Mouse (Mus musculus) kidney, embryonic 14.5 days (tissue): ENCODE measurements around the gene Tecr. TPM values are rescaled to one million over a fixed set of nuclear protein-coding genes. Genes with fewer than 3 reads are reported as not detected.
"Not testable (repeated sequence)": the region's sequence is repeated elsewhere in the genome, so short reads cannot be mapped to it uniquely, and the experiment has no call there.

ENCODE experiments used
- ATAC-seq: fragments of 200-750 bp; cut with Nextera tagmentation; 2 replicates; pipeline ENCODE4 v1.8.0; 2017; ENCODE audit warnings: moderate number of reproducible peaks, mild to moderate bottlenecking, moderate TSS enrichment, moderate library complexity; ENCODE audit not compliant: low FRiP score, low TSS enrichment
- H3K27ac ChIP-seq: fragments of 300-500 bp; sonication (generic); 2 replicates; pipeline ENCODE4 v1.5.1; 2014; ENCODE audit warnings: low read depth, mild to moderate bottlenecking, low read length, moderate library complexity, mixed read lengths
- H3K27me3 ChIP-seq: fragments of 300-500 bp; sonication (generic); 2 replicates; pipeline ENCODE4 v1.6.1; 2014; ENCODE audit warnings: mild to moderate bottlenecking, low read length; ENCODE audit not compliant: control insufficient read depth, insufficient read depth
- H3K36me3 ChIP-seq: fragments of 300-500 bp; sonication (generic); 2 replicates; pipeline ENCODE4 v1.6.1; 2014; ENCODE audit warnings: low read length, mixed read lengths; ENCODE audit not compliant: control insufficient read depth, insufficient read depth
- H3K4me1 ChIP-seq: fragments of 300-500 bp; sonication (generic); 2 replicates; pipeline ENCODE4 v1.6.1; 2014; ENCODE audit warnings: low read length, mixed read lengths; ENCODE audit not compliant: control insufficient read depth, insufficient read depth
- H3K4me2 ChIP-seq: fragments of 300-500 bp; sonication (generic); replicated peaks from 2 replicates; pipeline ENCODE4 v1.6.1; 2014; ENCODE audit warnings: low read depth, mild to moderate bottlenecking, low read length
- H3K4me3 ChIP-seq: fragments of 300-500 bp; sonication (generic); 2 replicates; pipeline ENCODE4 v1.5.1; 2014; ENCODE audit warnings: mild to moderate bottlenecking, low read length
- H3K9ac ChIP-seq: fragments of 300-500 bp; sonication (generic); 2 replicates; pipeline ENCODE4 v1.6.1; 2014; ENCODE audit warnings: low read depth, mild to moderate bottlenecking, low read length, moderate library complexity
- H3K9me3 ChIP-seq: fragments of 300-500 bp; sonication (generic); 2 replicates; pipeline ENCODE4 v1.6.1; 2016; ENCODE audit warnings: low read length; ENCODE audit not compliant: control insufficient read depth
- WGBS: fragments of 180-500 bp; shearing (Covaris S2); extraction: QIAGEN DNeasy Blood & Tissue Kit; methylation state at CpG from one replicate; pipeline ENCODE4 v1.1.7; 2014; 5-methylcytosine and 5-hydroxymethylcytosine counted together
- polyA plus RNA-seq: library from polyadenylated mRNA; unstranded; fragments of >200 nt; fragmentation: Nextera tagmentation; extraction: Ambion mirVana; gene quantifications from 2 replicates; pipeline ENCODE4 v1.2.1, GENCODE M21; 2014

Gene Tecr
- polyA plus RNA-seq, 1 experiment from 2014 or later, result 682 TPM

- H3K4me2 ChIP-seq, result no peak overlapping the region
- no peak overlapping the region for H3K4me3 ChIP-seq
- H3K36me3 ChIP-seq, result peaks cover 39% of the 10 kb centered on the region
- WGBS, result 72% methylated on average over 5 of the region's 5 CpGs
- H3K9me3 ChIP-seq, result no peaks in the 10 kb centered on the region
- peaks cover 34% of the 10 kb centered on the region for H3K4me1 ChIP-seq
- no peak overlapping the region for H3K9ac ChIP-seq
- no peak for ATAC-seq
- no peak overlapping the region for H3K27ac ChIP-seq
- H3K27me3 ChIP-seq, result no peaks in the 10 kb centered on the region
Observed at GRCm38 (mm10) chr8:83572246-83572812, 35.4 kb downstream of the Tecr start.

GRCm38 (mm10) chr8:83571791-83572190 is 36.0 kb downstream of the Tecr start:
- Histone ChIP-seq H3K27ac (no peak overlapping the region), H3K4me1 (peaks cover 30% of the 10 kb centered on the region; the same call in 1 of the 2 replicates), H3K4me2 (no peak overlapping the region), H3K9me3 (no peaks in the 10 kb centered on the region), H3K9ac (no peak overlapping the region), H3K36me3 (peaks cover 39% of the 10 kb centered on the region), H3K27me3 (no peaks in the 10 kb centered on the region), H3K4me3 (no peak overlapping the region)
- no peak for ATAC-seq
- WGBS, result 92% methylated on average over 10 of the region's 10 CpGs

- WGBS, result 98% methylated on average over 5 of the region's 7 CpGs
- Histone ChIP-seq H3K36me3 (peaks cover 39% of the 10 kb centered on the region), H3K4me1 (peaks cover 22% of the 10 kb centered on the region; the same call in 1 of the 2 replicates)
- H3K4me3 ChIP-seq, H3K27ac ChIP-seq, H3K9ac ChIP-seq, H3K4me2 ChIP-seq, H3K27me3 ChIP-seq, ATAC-seq, H3K9me3 ChIP-seq: not testable (repeated sequence)
Observed at GRCm38 (mm10) chr8:83571001-83571340, 36.8 kb downstream of the Tecr start.

- peaks cover 39% of the 10 kb centered on the region for H3K36me3 ChIP-seq
- no peak overlapping the region for H3K4me2 ChIP-seq
- no peaks in the 10 kb centered on the region for H3K27me3 ChIP-seq
- no peaks in the 10 kb centered on the region for H3K9me3 ChIP-seq
- 83% methylated on average over 15 of the region's 15 CpGs for WGBS
- no peak overlapping the region for H3K9ac ChIP-seq
- peaks cover 17% of the 10 kb centered on the region; the same call in 1 of the 2 replicates for H3K4me1 ChIP-seq
- no peak overlapping the region for H3K4me3 ChIP-seq
- no peak overlapping the region for H3K27ac ChIP-seq
- ATAC-seq, result no peak
Observed at GRCm38 (mm10) chr8:83570272-83571000, 37.3 kb downstream of the Tecr start.

- Histone ChIP-seq H3K27me3 (no peaks in the 10 kb centered on the region), H3K4me1 (peaks cover 8% of the 10 kb centered on the region; the same call in 1 of the 2 replicates), H3K4me3 (no peak overlapping the region), H3K4me2 (no peak overlapping the region), H3K9me3 (no peaks in the 10 kb centered on the region), H3K27ac (no peak overlapping the region), H3K36me3 (peaks cover 39% of the 10 kb centered on the region), H3K9ac (no peak overlapping the region)
- ATAC-seq, result no peak
- WGBS, result 71% methylated on average over 4 of the region's 4 CpGs
Observed at GRCm38 (mm10) chr8:83569165-83569564, 38.6 kb downstream of the Tecr start.

- ATAC-seq, result no peak
- H3K27ac ChIP-seq, result no peak overlapping the region
- H3K4me2 ChIP-seq, result no peak overlapping the region
- no peaks in the 10 kb centered on the region for H3K9me3 ChIP-seq
- WGBS, result 75% methylated on average over 5 of the region's 5 CpGs
- H3K36me3 ChIP-seq, result peaks cover 39% of the 10 kb centered on the region
- H3K4me3 ChIP-seq, result no peak overlapping the region
- peaks cover 8% of the 10 kb centered on the region; the same call in 1 of the 2 replicates for H3K4me1 ChIP-seq
- no peaks in the 10 kb centered on the region for H3K27me3 ChIP-seq
- H3K9ac ChIP-seq, result no peak overlapping the region
Observed at GRCm38 (mm10) chr8:83568755-83569154, 39.0 kb downstream of the Tecr start.

GRCm38 (mm10) chr8:83568128-83568527 is 39.6 kb downstream of the Tecr start:
- H3K4me3 ChIP-seq, result no peak overlapping the region
- H3K9me3 ChIP-seq, result no peaks in the 10 kb centered on the region
- H3K4me1 ChIP-seq, result peaks cover 8% of the 10 kb centered on the region; the same call in 1 of the 2 replicates
- WGBS, result 64% methylated on average over 5 of the region's 5 CpGs
- H3K36me3 ChIP-seq, result peaks cover 34% of the 10 kb centered on the region
- no peak for ATAC-seq
- H3K27ac ChIP-seq, result no peak overlapping the region
- H3K9ac ChIP-seq, result peak overlapping the region; percentile 80; the same call in 1 of the 2 replicates
- no peaks in the 10 kb centered on the region for H3K27me3 ChIP-seq
- H3K4me2 ChIP-seq, result no peak overlapping the region

GRCm38 (mm10) chr8:83567668-83568067 is 40.1 kb downstream of the Tecr start:
- 51% methylated on average over 3 of the region's 3 CpGs for WGBS
- H3K9me3 ChIP-seq, result no peaks in the 10 kb centered on the region
- peaks cover 30% of the 10 kb centered on the region for H3K36me3 ChIP-seq
- H3K9ac ChIP-seq, result peak overlapping the region; percentile 80
- peaks cover 8% of the 10 kb centered on the region; the same call in 1 of the 2 replicates for H3K4me1 ChIP-seq
- no peaks in the 10 kb centered on the region for H3K27me3 ChIP-seq
- H3K27ac ChIP-seq, result no peak overlapping the region
- H3K4me3 ChIP-seq, result peak overlapping the region; percentile 82
- H3K4me2 ChIP-seq, result peak overlapping the region; percentile 73
- no peak for ATAC-seq
